Mouse (Mus musculus): ENCODE measurements around the gene Klf7.

Gene Klf7

GRCm38 (mm10) chr1:64060699-64061454, 61.2 kb downstream of the Klf7 start:
- no peak for DNase-seq

GRCm38 (mm10) chr1:64060116-64060515, 62.0 kb downstream of the Klf7 start:
- no peak for DNase-seq

GRCm38 (mm10) chr1:64056541-64056940, 65.5 kb downstream of the Klf7 start:
- no peak for DNase-seq

GRCm38 (mm10) chr1:64055978-64056377, 66.1 kb downstream of the Klf7 start:
- no peak for DNase-seq

- DNase-seq = no peak
These were observed 66.9 kb downstream of the Klf7 start for GRCm38 (mm10) chr1:64055210-64055609.

- DNase-seq = no peak
These were observed 69.9 kb downstream of the Klf7 start for GRCm38 (mm10) chr1:64052069-64052750.

- no peak for DNase-seq
These were observed 73.5 kb downstream of the Klf7 start for GRCm38 (mm10) chr1:64048567-64048966.

- DNase-seq = no peak
These were observed 75.3 kb downstream of the Klf7 start for GRCm38 (mm10) chr1:64046802-64047156.

GRCm38 (mm10) chr1:64046087-64046801, 75.8 kb downstream of the Klf7 start:
- no peak for DNase-seq

GRCm38 (mm10) chr1:64044577-64044976, 77.5 kb downstream of the Klf7 start:
- DNase-seq = no peak

- DNase-seq = no peak
These were observed 81.2 kb downstream of the Klf7 start for GRCm38 (mm10) chr1:64040831-64041383.

GRCm38 (mm10) chr1:64040061-64040686, 81.9 kb downstream of the Klf7 start:
- DNase-seq = no peak

GRCm38 (mm10) chr1:64038343-64038742, 83.7 kb downstream of the Klf7 start:
- no peak for DNase-seq

- DNase-seq = no peak
These were observed 84.3 kb downstream of the Klf7 start for GRCm38 (mm10) chr1:64037800-64038199.

- DNase-seq = no peak
These were observed 85.1 kb downstream of the Klf7 start for GRCm38 (mm10) chr1:64036881-64037452.

- DNase-seq = no peak
These were observed 86.3 kb downstream of the Klf7 start for GRCm38 (mm10) chr1:64035804-64036203.

GRCm38 (mm10) chr1:64035087-64035791, 86.8 kb downstream of the Klf7 start:
- DNase-seq = peak; percentile 60

- DNase-seq = no peak
These were observed 89.4 kb downstream of the Klf7 start for GRCm38 (mm10) chr1:64032502-64033231.

GRCm38 (mm10) chr1:64021986-64022385, 100.1 kb downstream of the Klf7 start:
- DNase-seq = no peak

- DNase-seq = no peak
These were observed 101.1 kb downstream of the Klf7 start for GRCm38 (mm10) chr1:64020672-64021635.
